Mouse (Mus musculus): ENCODE results near the gene Anpep. TPM values are rescaled to one million over a fixed set of nuclear protein-coding genes. Genes with fewer than 3 reads are reported as not detected.
"Not testable (repeated sequence)": the region's sequence is repeated elsewhere in the genome, so short reads cannot be mapped to it uniquely, and the experiment has no call there.

Gene Anpep
- polyA plus RNA-seq, 1 experiment from 2014 or later: 7.4 TPM

- Histone ChIP-seq H3K27me3 (ENCODE audit: control insufficient read depth, insufficient read depth, low read depth, low read length) (no peaks in the 10 kb centered on the region), H3K4me3 (ENCODE audit: low read length) (no peak overlapping the region), H3K9ac (ENCODE audit: low read length) (no peak overlapping the region), H3K9me3 (ENCODE audit: control insufficient read depth, low read length) (no peaks in the 10 kb centered on the region), H3K27ac (ENCODE audit: low read length) (no peak overlapping the region), H3K4me2 (ENCODE audit: low read depth, low read length) (no peak overlapping the region), H3K36me3 (ENCODE audit: control insufficient read depth, insufficient read depth, low read length) (no peaks in the 10 kb centered on the region), H3K4me1 (replicated peaks; ENCODE audit: control insufficient read depth, insufficient read depth, low read length) (no peaks in the 10 kb centered on the region)
- whole genome bisulfite sequencing: 47% methylated on average over 5 of the region's 5 CpGs
- no peak for ATAC-seq (ENCODE audit: low read depth)
These were observed 58.8 kb downstream of the Anpep start for GRCm38 (mm10) chr7:79802037-79802436.

DNA sequence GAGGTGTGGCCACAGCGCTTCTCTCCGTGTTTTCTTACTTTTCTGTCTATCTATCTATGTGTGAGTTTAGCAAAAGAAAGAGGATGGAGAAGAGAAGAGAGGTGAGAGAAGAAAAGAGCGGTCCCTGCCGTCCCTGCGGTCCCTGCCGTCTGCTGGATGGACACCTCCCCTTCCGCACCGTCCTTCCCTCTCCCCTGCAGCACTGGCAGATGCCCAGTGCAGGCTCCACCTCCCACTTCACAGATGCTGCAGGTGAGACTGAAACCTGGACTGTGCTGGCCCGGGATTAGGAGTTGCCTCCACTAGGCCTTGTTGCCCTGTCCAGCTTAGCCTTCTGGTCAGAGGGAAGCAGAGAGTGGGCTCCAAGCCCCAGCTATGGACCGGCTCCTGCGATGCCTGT is 59.5 kb downstream of the Anpep start:
- Histone ChIP-seq H3K4me2 (ENCODE audit: low read depth, low read length) (no peak overlapping the region), H3K4me1 (replicated peaks; ENCODE audit: control insufficient read depth, insufficient read depth, low read length) (no peaks in the 10 kb centered on the region), H3K27me3 (ENCODE audit: control insufficient read depth, insufficient read depth, low read depth, low read length) (no peaks in the 10 kb centered on the region), H3K4me3 (ENCODE audit: low read length) (no peak overlapping the region), H3K9me3 (ENCODE audit: control insufficient read depth, low read length) (no peaks in the 10 kb centered on the region), H3K36me3 (ENCODE audit: control insufficient read depth, insufficient read depth, low read length) (no peaks in the 10 kb centered on the region), H3K9ac (ENCODE audit: low read length) (no peak overlapping the region), H3K27ac (ENCODE audit: low read length) (no peak overlapping the region)
- ATAC-seq (ENCODE audit: low read depth): no peak
- WGBS: 49% methylated on average over 11 of the region's 11 CpGs

- Histone ChIP-seq H3K27me3 (ENCODE audit: control insufficient read depth, insufficient read depth, low read depth, low read length) (no peaks in the 10 kb centered on the region), H3K4me3 (ENCODE audit: low read length) (no peak overlapping the region), H3K36me3 (ENCODE audit: control insufficient read depth, insufficient read depth, low read length) (no peaks in the 10 kb centered on the region), H3K9me3 (ENCODE audit: control insufficient read depth, low read length) (no peaks in the 10 kb centered on the region), H3K27ac (ENCODE audit: low read length) (no peak overlapping the region), H3K9ac (ENCODE audit: low read length) (no peak overlapping the region), H3K4me2 (ENCODE audit: low read depth, low read length) (no peak overlapping the region), H3K4me1 (replicated peaks; ENCODE audit: control insufficient read depth, insufficient read depth, low read length) (no peaks in the 10 kb centered on the region)
- WGBS: 46% methylated on average over 4 of the region's 4 CpGs
- ATAC-seq (ENCODE audit: low read depth): no peak
These were observed 60.5 kb downstream of the Anpep start for GRCm38 (mm10) chr7:79800336-79800735.

- Histone ChIP-seq H3K4me2 (ENCODE audit: low read depth, low read length) (no peak overlapping the region), H3K4me1 (replicated peaks; ENCODE audit: control insufficient read depth, insufficient read depth, low read length) (no peaks in the 10 kb centered on the region), H3K27me3 (ENCODE audit: control insufficient read depth, insufficient read depth, low read depth, low read length) (peaks cover 2% of the 10 kb centered on the region; the same call in 1 of the 2 replicates), H3K4me3 (ENCODE audit: low read length) (no peak overlapping the region), H3K36me3 (ENCODE audit: control insufficient read depth, insufficient read depth, low read length) (no peaks in the 10 kb centered on the region), H3K9ac (ENCODE audit: low read length) (no peak overlapping the region), H3K27ac (ENCODE audit: low read length) (no peak overlapping the region), H3K9me3 (ENCODE audit: control insufficient read depth, low read length) (no peaks in the 10 kb centered on the region)
- 69% methylated on average over 6 of the region's 6 CpGs for WGBS
- no peak for ATAC-seq (ENCODE audit: low read depth)
These were observed 61.4 kb downstream of the Anpep start for GRCm38 (mm10) chr7:79799506-79799905.

GRCm38 (mm10) chr7:79799048-79799447 is 61.8 kb downstream of the Anpep start:
- no peak for ATAC-seq (ENCODE audit: low read depth)
- 2% methylated on average over 8 of the region's 8 CpGs for WGBS
- H3K4me2 ChIP-seq (ENCODE audit: low read depth, low read length): no peak overlapping the region

GRCm38 (mm10) chr7:79798606-79799005 is 62.3 kb downstream of the Anpep start:
- 37% methylated on average over 5 of the region's 5 CpGs for WGBS
- H3K4me2 ChIP-seq (ENCODE audit: low read depth, low read length): no peak overlapping the region
- H3K27ac ChIP-seq (ENCODE audit: low read length): no peak overlapping the region
- no peaks in the 10 kb centered on the region for H3K36me3 ChIP-seq (ENCODE audit: control insufficient read depth, insufficient read depth, low read length)
- H3K27me3 ChIP-seq (ENCODE audit: control insufficient read depth, insufficient read depth, low read depth, low read length): peaks cover 11% of the 10 kb centered on the region
- ATAC-seq (ENCODE audit: low read depth): no peak
- H3K9me3 ChIP-seq (ENCODE audit: control insufficient read depth, low read length): no peaks in the 10 kb centered on the region
- H3K9ac ChIP-seq (ENCODE audit: low read length): no peak overlapping the region
- H3K4me1 ChIP-seq (replicated peaks; ENCODE audit: control insufficient read depth, insufficient read depth, low read length): no peaks in the 10 kb centered on the region
- H3K4me3 ChIP-seq (ENCODE audit: low read length): no peak overlapping the region

More at GRCm38 (mm10) chr7:79799048-79799447, 61.8 kb downstream of the Anpep start:
- no peak overlapping the region for H3K9ac ChIP-seq (ENCODE audit: low read length)
- peaks cover 6% of the 10 kb centered on the region for H3K27me3 ChIP-seq (ENCODE audit: control insufficient read depth, insufficient read depth, low read depth, low read length)
- H3K36me3 ChIP-seq (ENCODE audit: control insufficient read depth, insufficient read depth, low read length): no peaks in the 10 kb centered on the region
- H3K4me1 ChIP-seq (replicated peaks; ENCODE audit: control insufficient read depth, insufficient read depth, low read length): no peaks in the 10 kb centered on the region
- H3K9me3 ChIP-seq (ENCODE audit: control insufficient read depth, low read length): no peaks in the 10 kb centered on the region
- H3K4me3 ChIP-seq (ENCODE audit: low read length): no peak overlapping the region
- H3K27ac ChIP-seq (ENCODE audit: low read length): no peak overlapping the region

GRCm38 (mm10) chr7:79793688-79794087 is 67.2 kb downstream of the Anpep start, which contains the start of gene Mesp1:
Mesp1 (minus strand) TSS chr7:79793788.
- Histone ChIP-seq H3K27ac (ENCODE audit: low read length) (no peak within 1 kb of the TSS), H3K36me3 (ENCODE audit: control insufficient read depth, insufficient read depth, low read length) (no peaks in the 10 kb centered on the region), H3K4me3 (ENCODE audit: low read length) (peak within 1 kb of the TSS; percentile 50), H3K4me2 (ENCODE audit: low read depth, low read length) (peak within 1 kb of the TSS; percentile 78), H3K9ac (ENCODE audit: low read length) (peak within 1 kb of the TSS; percentile 8; the same call in 1 of the 2 replicates), H3K9me3 (ENCODE audit: control insufficient read depth, low read length) (no peaks in the 10 kb centered on the region), H3K4me1 (replicated peaks; ENCODE audit: control insufficient read depth, insufficient read depth, low read length) (peaks cover 8% of the 10 kb centered on the region), H3K27me3 (ENCODE audit: control insufficient read depth, insufficient read depth, low read depth, low read length) (peaks cover 44% of the 10 kb centered on the region)
- WGBS: 72% methylated on average over 6 of the region's 6 CpGs
- ATAC-seq (ENCODE audit: low read depth): no peak

GRCm38 (mm10) chr7:79792635-79793421 is 68.0 kb downstream of the Anpep start:
- ATAC-seq (ENCODE audit: low read depth): peak; percentile 44
- peak overlapping the region; percentile 8; the same call in 1 of the 2 replicates for H3K9ac ChIP-seq (ENCODE audit: low read length)
- no peaks in the 10 kb centered on the region for H3K36me3 ChIP-seq (ENCODE audit: control insufficient read depth, insufficient read depth, low read length)
- peak overlapping the region; percentile 50 for H3K4me3 ChIP-seq (ENCODE audit: low read length)
- H3K27me3 ChIP-seq (ENCODE audit: control insufficient read depth, insufficient read depth, low read depth, low read length): peaks cover 44% of the 10 kb centered on the region
- H3K4me2 ChIP-seq (ENCODE audit: low read depth, low read length): peak overlapping the region; percentile 78
- H3K27ac ChIP-seq (ENCODE audit: low read length): no peak overlapping the region
- no peaks in the 10 kb centered on the region for H3K9me3 ChIP-seq (ENCODE audit: control insufficient read depth, low read length)
- WGBS: under 1% methylated on average over 79 of the region's 80 CpGs
- H3K4me1 ChIP-seq (replicated peaks; ENCODE audit: control insufficient read depth, insufficient read depth, low read length): peaks cover 8% of the 10 kb centered on the region

DNA sequence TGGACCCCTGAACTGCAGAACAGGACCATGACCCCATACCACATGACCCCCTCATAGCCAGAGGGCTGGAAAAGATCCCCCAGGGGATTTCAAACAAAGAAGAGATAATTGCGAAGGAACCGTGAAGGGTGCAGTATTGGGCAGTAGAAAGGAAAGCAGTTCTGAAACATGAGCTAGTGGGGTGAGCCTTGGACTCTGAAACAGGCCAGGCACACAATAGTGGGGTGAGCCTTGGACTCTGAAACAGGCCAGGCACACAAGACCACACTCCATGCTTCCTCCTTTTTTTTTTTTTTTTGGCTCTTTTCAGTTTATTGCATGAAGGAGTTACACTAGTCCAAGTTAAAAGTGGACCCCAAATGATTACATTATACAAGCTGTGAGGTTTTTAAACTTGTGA is 71.0 kb downstream of the Anpep start:
- 29% methylated on average over 2 of the region's 2 CpGs for WGBS

More for the DNA sequence above, 71.0 kb downstream of the Anpep start:
- not testable (repeated sequence) for H3K4me1 ChIP-seq (replicated peaks; ENCODE audit: control insufficient read depth, insufficient read depth, low read length); H3K4me3 ChIP-seq (ENCODE audit: low read length); ATAC-seq (ENCODE audit: low read depth); H3K9me3 ChIP-seq (ENCODE audit: control insufficient read depth, low read length); H3K27ac ChIP-seq (ENCODE audit: low read length); H3K36me3 ChIP-seq (ENCODE audit: control insufficient read depth, insufficient read depth, low read length); H3K9ac ChIP-seq (ENCODE audit: low read length); H3K4me2 ChIP-seq (ENCODE audit: low read depth, low read length)
- H3K27me3 ChIP-seq (ENCODE audit: control insufficient read depth, insufficient read depth, low read depth, low read length): peaks cover 44% of the 10 kb centered on the region
